Mouse (Mus musculus) heart, adult 2 months (tissue): ENCODE results near the gene Loxl4. TPM values are rescaled to one million over a fixed set of nuclear protein-coding genes. Genes with fewer than 3 reads are reported as not detected.

Experiments used
- DNase-seq, 2 experiments: peaks; one replicate each; pipeline ENCODE4 v3.0.0; 2021
- H3K27ac ChIP-seq: fragments of 200-600 bp; 2 replicates; pipeline ENCODE4 v1.8.1; 2022
- H3K27me3 ChIP-seq: fragments of 200-500 bp; 2 replicates; pipeline ENCODE4 v1.6.1; 2012; ENCODE audit warnings: mild to moderate bottlenecking, low read length, inconsistent platforms, mixed read lengths; ENCODE audit not compliant: control insufficient read depth, insufficient read depth
- H3K36me3 ChIP-seq: fragments of 200-500 bp; 2 replicates; pipeline ENCODE4 v1.6.1; 2012; ENCODE audit warnings: low read length, inconsistent platforms; ENCODE audit not compliant: control insufficient read depth, insufficient read depth
- H3K4me1 ChIP-seq: fragments of 200-500 bp; 2 replicates; pipeline ENCODE4 v1.6.1; 2011; ENCODE audit warnings: low read length; ENCODE audit not compliant: control insufficient read depth, insufficient read depth
- H3K4me3 ChIP-seq: fragments of 200-600 bp; 2 replicates; pipeline ENCODE4 v1.8.1; 2022
- H3K79me2 ChIP-seq: fragments of 200-500 bp; replicated peaks from 2 replicates; pipeline ENCODE4 v1.6.1; 2012; ENCODE audit warnings: mild to moderate bottlenecking, inconsistent platforms, low read length, moderate library complexity, mixed read lengths; ENCODE audit not compliant: control insufficient read depth, insufficient read depth
- H3K9ac ChIP-seq: fragments of 200-500 bp; 2 replicates; pipeline ENCODE4 v1.6.1; 2012; ENCODE audit warnings: low read depth, mild to moderate bottlenecking, control low read depth, inconsistent platforms, low read length, mixed read lengths
- CTCF ChIP-seq: fragments of 200-600 bp; IDR thresholded peaks from 2 replicates; pipeline ENCODE4 v1.8.1; 2022; ENCODE audit warnings: antibody characterized with exemption, mild to moderate bottlenecking, moderate library complexity
- EP300 ChIP-seq: fragments of 200-500 bp; IDR thresholded peaks from 2 replicates; pipeline ENCODE4 v1.6.1; 2011; ENCODE audit warnings: low read depth, low read length, control low read depth; ENCODE audit not compliant: insufficient read depth
- POLR2A ChIP-seq: fragments of 200-500 bp; IDR thresholded peaks from 2 replicates; pipeline ENCODE4 v1.6.1; 2011; ENCODE audit warnings: mild to moderate bottlenecking, low read depth, low read length, control low read depth; ENCODE audit not compliant: insufficient read depth
- WGBS: fragments of 180-500 bp; shearing (Covaris S2); methylation state at CpG from one replicate; pipeline ENCODE4 v1.1.7; 2018; 5-methylcytosine and 5-hydroxymethylcytosine counted together
- intact Hi-C: fragments of 180-260 bp; cut with DNase I; formaldehyde crosslinking; loops from one replicate; pipeline ENCODE4 v1.15.1; 2025
- polyA plus RNA-seq: library from polyadenylated mRNA; depleted of rRNA; stranded (reverse); fragments of >200 nt; gene quantifications from 2 replicates; pipeline ENCODE4 v1.2.3, GENCODE M21; 2012
- total RNA-seq, 2 experiments: library from RNA; stranded (reverse); gene quantifications; 2 replicates each; pipeline ENCODE4 v1.2.3; 2021

The Loxl4 gene
- total and polyA plus RNA-seq, 3 experiments, result 0.76 to 0.91 (median 0.77) TPM

DNA sequence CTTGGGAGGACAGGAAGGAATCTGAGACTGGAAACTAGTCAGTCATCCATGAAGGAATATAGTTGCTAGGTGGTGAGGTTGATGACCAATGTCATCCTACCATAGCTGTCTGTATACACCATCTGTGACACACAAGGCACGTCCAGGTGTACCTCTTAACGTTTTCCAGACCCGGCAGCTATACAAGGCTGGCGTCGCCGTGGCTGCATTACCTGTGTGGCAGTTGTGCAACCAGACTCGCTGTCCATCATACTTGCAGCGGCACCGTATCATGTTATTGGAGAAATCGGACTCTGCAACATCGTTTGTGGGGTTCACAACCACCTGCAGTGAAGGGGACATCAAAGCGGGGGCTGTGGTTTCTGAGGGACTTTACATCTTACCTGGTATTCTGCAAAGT, 15.3 kb downstream of the Loxl4 start:
- DNase-seq, result no peak
- Histone ChIP-seq H3K27me3 (no peaks in the 10 kb centered on the region), H3K4me1 (no peaks in the 10 kb centered on the region), H3K79me2 (no peaks in the 10 kb centered on the region), H3K4me3 (no peak overlapping the region), H3K27ac (no peak overlapping the region), H3K36me3 (no peaks in the 10 kb centered on the region), H3K9ac (no peak overlapping the region)
- 93% methylated on average over 12 of the region's 12 CpGs for WGBS
- no peak for TF ChIP-seq EP300
- TF ChIP-seq POLR2A, result no peak
- TF ChIP-seq CTCF, result no peak
- intact Hi-C loops, result no loop called here

- H3K36me3 ChIP-seq, result no peaks in the 10 kb centered on the region
- DNase-seq, result no peak
- no peak for TF ChIP-seq POLR2A
- no peak for TF ChIP-seq CTCF
- no peak for TF ChIP-seq EP300
- H3K9ac ChIP-seq, result no peak overlapping the region
- H3K4me3 ChIP-seq, result no peak overlapping the region
- H3K27ac ChIP-seq, result no peak overlapping the region
- no peaks in the 10 kb centered on the region for H3K79me2 ChIP-seq
- intact Hi-C loops, result no loop called here
- no peaks in the 10 kb centered on the region for H3K4me1 ChIP-seq
- no peaks in the 10 kb centered on the region for H3K27me3 ChIP-seq
- 92% methylated on average over 6 of the region's 6 CpGs for WGBS
Observed at GRCm38 (mm10) chr19:42595066-42595465, 17.5 kb downstream of the Loxl4 start.

DNA sequence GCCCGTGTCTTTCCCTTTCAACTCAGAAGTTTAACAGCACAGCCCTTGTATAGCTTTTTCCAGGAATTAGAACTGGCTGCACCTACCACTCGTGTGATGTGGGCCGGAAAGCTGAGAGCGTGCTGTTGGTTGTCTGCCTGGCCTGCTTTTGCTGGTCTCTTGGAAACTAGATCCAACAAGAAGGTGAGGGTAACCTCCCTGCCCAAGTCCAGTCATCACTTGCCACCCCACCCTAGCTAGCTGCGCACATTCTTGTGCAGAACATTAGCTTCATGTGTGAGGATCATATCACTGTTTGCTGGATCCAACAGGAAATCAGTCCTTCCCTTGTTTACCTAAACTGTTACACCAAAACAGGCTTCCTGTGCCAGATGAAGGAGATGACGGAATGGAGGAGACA, 19.2 kb downstream of the Loxl4 start:
- TF ChIP-seq CTCF (no peak), POLR2A (no peak), EP300 (no peak)
- H3K4me3 ChIP-seq, result no peak overlapping the region
- no peak for DNase-seq
- no peaks in the 10 kb centered on the region for H3K27me3 ChIP-seq
- WGBS, result 85% methylated on average over 6 of the region's 6 CpGs
- peaks cover 2% of the 10 kb centered on the region for H3K36me3 ChIP-seq
- H3K4me1 ChIP-seq, result no peaks in the 10 kb centered on the region
- no peaks in the 10 kb centered on the region for H3K79me2 ChIP-seq
- intact Hi-C loops, result no loop called here
- no peak overlapping the region for H3K27ac ChIP-seq
- no peak overlapping the region for H3K9ac ChIP-seq

- Histone ChIP-seq H3K9ac (no peak overlapping the region), H3K36me3 (peaks cover 2% of the 10 kb centered on the region), H3K27me3 (no peaks in the 10 kb centered on the region), H3K4me1 (peaks cover 3% of the 10 kb centered on the region), H3K79me2 (no peaks in the 10 kb centered on the region), H3K27ac (no peak overlapping the region), H3K4me3 (no peak overlapping the region)
- intact Hi-C loops, result loop anchor here (2.0 kb wide), 1 partner anchor 153 kb away; no protein-coding TSS in a partner anchor
- no peak for DNase-seq
- no peak for TF ChIP-seq POLR2A
- TF ChIP-seq EP300, result no peak
- TF ChIP-seq CTCF, result no peak
- 81% methylated on average over 14 of the region's 14 CpGs for WGBS
Observed at GRCm38 (mm10) chr19:42591534-42591933, 21.1 kb downstream of the Loxl4 start.

DNA sequence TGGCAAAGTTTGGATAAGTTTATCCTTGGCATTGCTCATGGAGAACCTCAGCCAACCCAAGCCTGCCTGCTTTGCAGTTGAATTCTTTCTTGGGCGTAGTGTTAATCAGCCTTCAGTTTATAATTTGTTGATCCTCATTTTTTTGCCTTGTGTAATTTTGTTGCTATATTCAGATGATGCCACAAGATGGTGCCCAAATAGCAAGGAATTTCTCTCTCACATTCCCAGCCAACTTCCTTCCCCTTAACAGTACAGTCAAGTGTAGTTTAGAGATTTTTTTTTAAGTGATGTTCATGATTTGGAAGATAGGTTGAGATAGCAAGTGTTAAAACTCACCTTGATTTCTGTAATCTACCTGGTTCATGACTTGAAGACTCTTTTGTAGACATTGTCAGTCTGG, 23.4 kb downstream of the Loxl4 start:
- no peaks in the 10 kb centered on the region for H3K27me3 ChIP-seq
- H3K9ac ChIP-seq, result no peak overlapping the region
- peaks cover 2% of the 10 kb centered on the region for H3K36me3 ChIP-seq
- TF ChIP-seq EP300 (no peak), CTCF (peak; percentile 70)
- no peak for DNase-seq
- no peak overlapping the region for H3K4me3 ChIP-seq
- WGBS, result 34% methylated on average over 1 of the region's 1 CpGs
- H3K79me2 ChIP-seq, result no peaks in the 10 kb centered on the region
- no peak overlapping the region for H3K27ac ChIP-seq
- intact Hi-C loops, result loop anchor here (1.0 to 5.0 kb wide), 2 partner anchors 66 to 188 kb away; partner anchors contain the start of gene Hps1
- peaks cover 3% of the 10 kb centered on the region for H3K4me1 ChIP-seq

DNA sequence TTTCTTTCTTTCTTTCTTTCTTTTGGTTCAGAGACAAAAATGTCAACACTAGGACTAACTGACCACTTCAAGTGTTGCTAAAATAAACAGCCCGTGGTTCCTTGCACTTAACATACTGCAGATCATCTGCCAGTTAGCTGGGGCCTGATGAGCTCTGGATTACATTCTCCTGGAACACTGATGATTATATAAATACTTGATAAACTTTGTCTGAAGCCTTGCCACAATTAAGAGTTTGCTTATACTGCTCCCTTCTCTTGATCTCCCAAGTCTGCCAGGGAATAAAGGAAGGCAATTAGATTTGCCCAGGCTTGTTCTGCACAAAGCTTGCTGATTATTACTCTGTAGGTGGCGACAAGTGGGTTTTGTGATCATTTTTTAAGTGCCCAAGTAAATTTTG, 24.9 kb downstream of the Loxl4 start:
- TF ChIP-seq POLR2A (no peak), CTCF (no peak), EP300 (no peak)
- Histone ChIP-seq H3K4me1 (peaks cover 3% of the 10 kb centered on the region), H3K27ac (peak overlapping the region; percentile 15), H3K9ac (no peak overlapping the region), H3K79me2 (no peaks in the 10 kb centered on the region), H3K36me3 (peaks cover 4% of the 10 kb centered on the region), H3K4me3 (no peak overlapping the region), H3K27me3 (no peaks in the 10 kb centered on the region)
- no peak for DNase-seq
- intact Hi-C loops, result loop anchor here (5.0 kb wide), 1 partner anchor 190 kb away; the partner anchor contains the start of gene Hps1
- 57% methylated on average over 2 of the region's 2 CpGs for WGBS
